Mouse (Mus musculus) heart, postnatal 36 days (tissue): ENCODE results near the gene Lrrc72. TPM values are rescaled to one million over a fixed set of nuclear protein-coding genes. Genes with fewer than 3 reads are reported as not detected.
"Not testable (repeated sequence)": the region's sequence is repeated elsewhere in the genome, so short reads cannot be mapped to it uniquely, and the experiment has no call there.

ENCODE experiments used
- DNase-seq, 2 experiments: peaks; one replicate each; pipeline ENCODE4 v3.0.0; 2021 to 2022
- intact Hi-C: fragments of 180-260 bp; cut with DNase I; formaldehyde crosslinking; loops from one replicate; pipeline ENCODE4 v1.15.1; 2025
- total RNA-seq, 2 experiments: library from RNA; stranded (reverse); gene quantifications; 2 replicates each; pipeline ENCODE4 v1.2.3; 2021

The Lrrc72 gene
- not detected for total RNA-seq

GRCm38 (mm10) chr12:36253298-36253697 lies at the start of gene Lrrc72:
Gene Lrrc72 (minus strand): TSS chr12:36253398.
- DNase-seq: no peak
- intact Hi-C loops: no loop called here

DNA sequence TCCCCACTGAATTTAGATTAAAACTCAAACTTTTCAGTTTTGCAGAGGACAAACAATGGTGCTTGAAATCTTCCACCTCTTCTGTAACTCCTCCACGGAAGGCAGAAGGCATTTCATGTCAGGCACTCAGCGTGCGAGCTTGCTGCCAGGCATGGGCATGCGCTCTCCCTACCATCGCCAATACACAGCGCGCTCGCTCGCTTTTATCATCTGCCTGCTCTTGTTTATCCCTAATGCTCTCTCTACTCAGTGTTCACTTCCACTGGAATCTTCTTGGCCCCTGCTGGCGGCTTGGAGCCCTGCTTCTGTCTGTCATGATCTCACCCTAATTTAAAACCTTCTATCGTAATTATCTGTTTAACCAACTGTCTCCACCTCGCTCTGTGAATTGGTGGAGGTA lies 49.1 kb upstream of the Lrrc72 start:
- DNase-seq: no peak
- intact Hi-C loops: no loop called here

GRCm38 (mm10) chr12:36291346-36291745 lies 38.1 kb upstream of the Lrrc72 start:
- intact Hi-C loops: no loop called here
- DNase-seq: no peak

- intact Hi-C loops: no loop called here
- no peak for DNase-seq
Observed at GRCm38 (mm10) chr12:36290465-36290864, 37.3 kb upstream of the Lrrc72 start.

DNA sequence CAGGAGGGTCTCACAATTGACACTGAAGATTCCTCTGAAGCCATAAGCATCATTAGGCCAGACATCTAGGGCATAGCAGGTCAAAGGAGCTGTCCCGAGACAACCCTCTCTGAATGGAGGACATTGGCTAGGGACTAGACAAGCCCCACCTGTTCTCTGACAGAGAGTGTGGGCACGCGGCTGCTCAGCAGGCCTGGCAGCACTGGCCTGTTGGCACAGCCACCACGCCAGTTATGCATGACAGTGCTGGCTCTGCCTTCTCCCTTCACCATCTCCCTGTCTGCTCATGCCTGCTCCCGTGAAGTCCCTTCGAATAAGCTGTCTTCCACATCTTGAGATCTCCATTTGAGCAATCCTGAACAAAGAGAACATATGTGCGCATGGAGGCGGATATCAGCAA lies 36.4 kb upstream of the Lrrc72 start:
- intact Hi-C loops: no loop called here
- peak in 1 of 2 experiments; percentile 7 for DNase-seq

DNA sequence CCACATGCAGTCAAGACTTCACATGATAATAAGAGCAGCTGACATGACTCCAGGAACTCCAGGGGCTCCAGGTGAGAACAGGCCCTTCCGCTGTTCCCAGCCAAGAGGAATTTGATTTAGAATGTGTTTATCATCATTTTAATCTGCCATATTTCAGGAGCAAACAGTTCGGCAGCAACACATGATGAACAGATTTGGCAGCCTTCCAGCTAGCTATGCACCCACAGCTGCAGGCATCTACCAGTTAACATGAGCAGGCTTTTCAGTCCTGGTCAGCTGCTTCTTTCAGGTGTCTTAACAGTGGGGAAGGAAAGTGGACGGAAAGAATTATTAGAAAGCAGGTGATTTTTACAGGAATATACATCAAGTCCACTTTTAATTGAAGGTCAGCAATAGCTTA lies 21.6 kb upstream of the Lrrc72 start:
- intact Hi-C loops: no loop called here
- DNase-seq: no peak

GRCm38 (mm10) chr12:36267670-36268246 lies 14.6 kb upstream of the Lrrc72 start:
- intact Hi-C loops: no loop called here
- DNase-seq: no peak

DNA sequence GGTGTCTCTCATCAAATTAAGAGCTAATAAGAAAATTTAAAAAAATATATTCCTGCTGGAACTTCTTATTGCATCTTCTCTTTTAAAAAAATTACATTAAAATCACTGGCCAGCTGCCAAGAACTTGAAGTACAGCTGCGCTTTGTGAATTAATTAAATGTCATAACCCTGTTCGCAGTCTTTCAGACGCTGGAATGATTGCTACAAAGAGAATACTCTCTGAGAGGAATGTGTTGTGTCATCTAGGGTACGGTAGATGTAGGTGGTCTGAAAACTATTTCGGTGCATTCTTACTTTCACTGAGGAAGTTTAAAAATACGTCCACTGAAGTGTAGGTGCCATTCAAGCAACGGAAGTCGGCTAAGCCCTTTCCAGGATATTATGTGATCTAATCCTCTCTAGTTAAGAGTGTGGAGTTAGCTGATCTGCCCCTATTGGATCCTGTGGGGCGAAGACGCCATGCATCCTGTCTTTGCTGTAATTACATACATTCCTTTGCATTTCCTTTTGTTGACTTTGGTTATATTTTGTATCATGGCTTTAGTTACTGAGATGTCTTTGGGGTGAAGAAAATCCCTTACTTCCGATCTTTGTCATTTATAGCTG lies 9.0 kb upstream of the Lrrc72 start:
- DNase-seq: no peak
- intact Hi-C loops: loop anchor here (5.0 kb wide), 1 partner anchor 40 kb away; no protein-coding TSS in a partner anchor

DNA sequence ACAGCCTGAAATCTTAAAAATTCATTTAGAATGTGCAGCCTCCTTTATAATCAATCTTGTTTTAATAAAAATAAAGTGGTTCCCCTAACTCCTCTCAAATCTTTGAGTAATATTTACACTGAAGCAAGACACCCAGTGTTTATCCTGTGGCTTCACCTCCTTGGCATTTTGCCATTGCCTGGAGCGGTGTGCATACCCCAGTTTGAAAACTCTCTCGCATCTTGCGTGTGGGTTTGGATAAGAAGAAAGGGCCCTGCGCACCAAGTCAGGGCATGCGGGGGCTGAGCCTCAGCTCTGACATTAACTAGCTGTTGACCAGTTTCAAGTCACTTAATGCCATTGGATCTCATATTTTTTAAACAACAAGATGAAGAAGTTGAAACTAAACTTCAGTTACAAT lies 2.2 kb upstream of the Lrrc72 start:
- DNase-seq: no peak
- intact Hi-C loops: no loop called here

DNA sequence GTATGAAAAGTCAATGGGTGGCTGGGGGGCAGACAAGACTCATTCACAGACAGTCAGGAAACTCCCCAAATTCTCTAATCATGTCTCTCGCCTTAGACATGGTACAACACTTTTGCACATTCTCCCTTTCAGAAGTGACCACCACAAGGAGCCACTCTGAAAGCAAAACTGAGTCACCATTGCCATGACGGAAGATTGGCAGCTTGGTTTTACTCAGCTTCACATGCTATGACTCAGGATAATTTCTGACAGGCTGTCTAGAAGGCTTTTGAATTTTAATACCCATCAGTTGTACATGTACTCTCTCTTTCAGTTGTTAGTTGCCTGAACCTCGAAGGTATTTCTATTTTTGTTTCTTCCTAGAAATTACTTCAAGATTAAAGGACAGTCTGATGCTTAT lies 12.0 kb downstream of the Lrrc72 start:
- intact Hi-C loops: no loop called here
- DNase-seq: no peak

- no peak for DNase-seq
Observed at GRCm38 (mm10) chr12:36231386-36231785, 21.8 kb downstream of the Lrrc72 start.

GRCm38 (mm10) chr12:36224392-36224791 lies 28.8 kb downstream of the Lrrc72 start:
- DNase-seq: no peak
- intact Hi-C loops: loop anchor here (5.0 kb wide), 1 partner anchor 38 kb away; no protein-coding TSS in a partner anchor

More at GRCm38 (mm10) chr12:36231386-36231785, 21.8 kb downstream of the Lrrc72 start:
- intact Hi-C loops: no loop called here

DNA sequence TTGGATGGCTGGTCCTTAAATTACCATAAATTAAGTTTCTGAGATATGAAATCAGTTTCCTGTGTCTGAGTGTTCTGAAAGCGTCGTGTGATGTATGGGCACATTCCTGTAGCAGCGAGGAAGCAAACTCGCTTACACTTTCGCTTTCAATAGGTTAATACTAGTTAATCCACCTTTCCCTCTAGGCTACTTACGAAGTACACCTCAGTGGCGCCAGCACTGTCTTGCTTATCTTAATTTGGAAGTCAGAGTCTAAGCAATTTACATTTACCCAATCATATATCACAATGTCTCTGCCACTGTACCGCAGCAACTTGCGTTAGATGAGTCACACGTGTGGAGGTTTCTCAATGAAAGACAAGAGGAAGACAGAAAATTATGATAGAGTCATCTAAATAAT lies 36.3 kb downstream of the Lrrc72 start:
- intact Hi-C loops: loop anchor here (10.0 kb wide), 1 partner anchor 1238 kb away; no protein-coding TSS in a partner anchor
- DNase-seq: no peak

DNA sequence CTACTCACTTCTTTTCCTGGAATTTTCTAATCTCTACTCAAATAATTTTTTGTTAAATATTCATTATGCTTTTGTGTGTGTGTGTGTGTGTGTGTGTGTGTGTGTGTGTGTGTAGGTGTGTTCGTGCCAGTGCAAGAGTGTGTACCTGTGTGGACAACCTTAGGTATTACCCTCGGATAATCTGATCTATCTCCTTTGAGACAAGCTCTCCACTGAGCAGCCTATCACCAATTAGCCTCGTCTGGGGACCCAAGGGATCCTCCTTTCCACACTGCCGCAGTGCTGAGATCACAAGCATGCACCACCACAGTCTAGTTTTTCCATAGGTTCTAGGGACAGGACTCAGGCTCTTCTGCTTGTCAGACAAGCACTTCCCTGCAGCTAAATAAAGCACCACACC lies 37.0 kb downstream of the Lrrc72 start:
- no peak for DNase-seq
- intact Hi-C loops: loop anchor here (10.0 kb wide), 1 partner anchor 1239 kb away; no protein-coding TSS in a partner anchor

- peak; percentile 26 to 31 for DNase-seq
- intact Hi-C loops: loop anchor here (1.0 to 10.0 kb wide), 4 partner anchors 158 to 1240 kb away; partner anchors contain the start of gene Ispd
Observed at GRCm38 (mm10) chr12:36215149-36215480, 38.1 kb downstream of the Lrrc72 start.

GRCm38 (mm10) chr12:36214389-36215148 lies 38.6 kb downstream of the Lrrc72 start:
- intact Hi-C loops: loop anchor here (1.0 to 10.0 kb wide), 5 partner anchors 158 to 1240 kb away; partner anchors contain the start of gene Ispd
- DNase-seq: no peak

DNA sequence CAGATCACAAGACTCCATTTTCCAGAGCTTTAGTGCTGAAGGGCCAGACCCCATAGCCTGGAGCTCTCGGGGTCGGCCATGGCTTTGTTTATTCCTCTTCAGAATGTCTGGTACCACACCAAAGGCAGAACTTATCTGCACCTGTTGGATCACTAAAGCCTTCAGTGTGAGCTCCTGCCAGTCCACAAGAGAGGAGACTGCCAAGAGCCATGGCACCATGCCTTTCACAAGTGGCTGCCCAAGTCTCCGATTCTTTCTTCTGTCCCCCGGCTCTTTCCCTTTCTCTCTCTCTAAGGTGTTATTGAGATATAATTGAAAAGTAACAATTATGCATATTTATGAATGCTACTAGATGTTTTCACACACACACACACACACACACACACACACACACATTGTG lies 43.1 kb downstream of the Lrrc72 start:
- DNase-seq: no peak

GRCm38 (mm10) chr12:36208456-36208855 lies 44.7 kb downstream of the Lrrc72 start:
- intact Hi-C loops: no loop called here
- DNase-seq: no peak

More for the DNA sequence above, 43.1 kb downstream of the Lrrc72 start:
- intact Hi-C loops: loop anchor here (5.0 to 10.0 kb wide), 2 partner anchors 313 to 1245 kb away; no protein-coding TSS in a partner anchor

DNA sequence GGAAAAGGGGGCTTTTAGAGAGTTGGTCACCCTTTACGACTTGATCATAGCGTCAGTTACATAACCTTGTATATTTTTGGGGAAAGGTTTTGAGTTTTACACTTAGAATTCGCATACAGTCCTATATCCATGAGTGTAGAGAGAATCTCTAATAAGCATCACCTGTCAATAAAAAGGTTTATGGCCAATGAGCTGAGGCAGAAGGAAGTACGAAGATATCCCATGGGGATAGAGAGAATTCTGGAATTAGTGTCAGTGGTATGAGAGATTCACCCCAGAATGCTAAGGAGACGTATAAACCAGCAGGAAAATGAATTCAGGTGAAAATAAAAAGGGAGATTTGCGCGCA lies 45.4 kb downstream of the Lrrc72 start:
- intact Hi-C loops: no loop called here
- no peak for DNase-seq

- intact Hi-C loops: no loop called here
- peak; percentile 36 to 38 for DNase-seq
Observed at GRCm38 (mm10) chr12:36207072-36207799, 46.0 kb downstream of the Lrrc72 start.

DNA sequence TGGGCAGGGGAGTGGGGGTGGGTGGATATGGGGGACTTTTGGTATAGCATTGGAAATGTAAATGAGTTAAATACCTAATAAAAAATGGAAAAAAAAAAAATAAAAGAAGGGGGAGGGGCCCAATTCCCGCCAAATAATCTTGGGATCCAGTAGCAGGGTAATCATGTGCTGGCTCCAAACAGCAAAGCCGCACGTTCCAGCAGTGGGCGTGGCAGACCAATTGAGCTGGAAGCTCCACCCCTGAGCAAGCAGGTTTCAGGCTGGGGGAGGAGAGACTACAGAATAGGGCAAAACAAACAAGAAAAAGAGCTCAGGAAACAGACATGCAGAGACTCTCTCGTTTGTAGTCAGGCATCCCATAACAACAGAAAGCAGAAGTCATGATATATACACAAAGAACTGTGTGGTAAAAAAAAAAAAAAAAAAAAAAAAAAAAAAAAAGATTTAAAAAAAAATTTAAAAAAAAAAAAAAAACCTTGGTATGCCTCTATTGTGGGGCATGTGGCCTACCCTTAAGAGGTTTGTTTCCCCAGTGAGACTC lies 47.5 kb downstream of the Lrrc72 start:
- intact Hi-C loops: not testable (repeated sequence)

More for the DNA sequence above, 47.5 kb downstream of the Lrrc72 start:
- DNase-seq: not testable (repeated sequence)
